Comparison of ENCODE assay signal across 20 mouse cellular contexts in the genomic region with DNA sequence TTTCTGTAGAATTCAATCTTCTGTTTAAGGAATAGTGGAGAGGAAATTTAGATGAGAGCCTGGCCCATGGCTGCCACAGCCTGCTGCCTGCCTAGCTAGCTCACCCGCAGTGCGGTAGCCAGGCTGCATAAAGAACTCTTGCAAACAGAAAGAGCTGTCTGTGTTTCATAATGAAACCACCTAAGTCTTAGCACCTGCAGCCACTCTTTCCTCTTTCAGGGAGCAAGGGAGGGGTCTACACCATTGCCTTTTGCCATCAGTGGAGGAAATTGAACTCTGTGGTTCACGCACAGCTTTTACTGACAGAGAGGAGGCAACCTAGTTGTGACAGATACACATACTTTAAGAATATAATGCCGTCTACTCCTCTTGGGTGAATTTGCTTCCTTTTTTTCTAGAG.
DNase-seq lines count a peak whose midpoint lies in the region; ATAC-seq and TF ChIP-seq lines count a peak whose summit lies in the region.
"Had no signal": no experiment of that assay in that cellular context is flagged by ENCODE, and none has a peak within 500 bp of the region (broad histone marks: within the 10 kb centered on the region; RNA-seq: fewer than 3 reads in every experiment).

No protein-coding gene starts in this region.

- no peaks in the 10 kb centered on the region for H3K79me2 ChIP-seq in CH12.LX (replicated peaks; ENCODE audit: control insufficient read depth, extremely low read depth, insufficient read depth, poor library complexity, severe bottlenecking)

- H3K4me2 ChIP-seq in midbrain, embryonic 14.5 days (ENCODE audit: low read length), result no peak overlapping the region
- no peak overlapping the region for H3K4me2 ChIP-seq in midbrain, postnatal 0 days (ENCODE audit: low read depth, low read length, poor library complexity, severe bottlenecking)
- no peak overlapping the region for H3K4me2 ChIP-seq in CH12.LX (ENCODE audit: insufficient read depth, low read depth, poor library complexity, severe bottlenecking)
- H3K4me2 ChIP-seq in hindbrain, embryonic 13.5 days, result no peak overlapping the region
- H3K4me2 ChIP-seq in kidney, embryonic 14.5 days (replicated peaks; ENCODE audit: low read depth, low read length), result no peak overlapping the region
- H3K4me2 ChIP-seq: embryonic facial prominence, embryonic 12.5 days; forebrain, embryonic 13.5 days; forebrain, embryonic 15.5 days had no signal

- dilution Hi-C loops in CH12.LX (cut with MboI; ENCODE audit: extremely low pct_ligation_motif_present, extremely low pct_unique_long_range_greater_than_20kb, low sequenced_read_pairs), result no loop called here

- no peaks in the 10 kb centered on the region for H3K27me3 ChIP-seq in midbrain, embryonic 14.5 days (ENCODE audit: control insufficient read depth, insufficient read depth, low read length)
- no peaks in the 10 kb centered on the region for H3K27me3 ChIP-seq in midbrain, postnatal 0 days (ENCODE audit: insufficient read depth, low read length)
- no peaks in the 10 kb centered on the region for H3K27me3 ChIP-seq in CH12.LX (replicated peaks)
- H3K27me3 ChIP-seq in hindbrain, embryonic 13.5 days, result no peaks in the 10 kb centered on the region
- no peaks in the 10 kb centered on the region for H3K27me3 ChIP-seq in kidney, embryonic 14.5 days (ENCODE audit: control insufficient read depth, insufficient read depth, low read length)
- H3K27me3 ChIP-seq: embryonic facial prominence, embryonic 12.5 days; forebrain, embryonic 13.5 days; forebrain, embryonic 15.5 days had no signal

- no peak overlapping the region for H3K9ac ChIP-seq in midbrain, embryonic 14.5 days (replicated peaks; ENCODE audit: low read length)
- no peak overlapping the region for H3K9ac ChIP-seq in midbrain, postnatal 0 days (replicated peaks; ENCODE audit: low read length, poor library complexity, severe bottlenecking)
- H3K9ac ChIP-seq in CH12.LX (ENCODE audit: insufficient read depth, low read depth), result no peak overlapping the region
- no peak overlapping the region for H3K9ac ChIP-seq in hindbrain, embryonic 13.5 days
- no peak overlapping the region for H3K9ac ChIP-seq in kidney, embryonic 14.5 days (ENCODE audit: low read depth, low read length)
- H3K9ac ChIP-seq: embryonic facial prominence, embryonic 12.5 days; forebrain, embryonic 13.5 days; forebrain, embryonic 15.5 days; forebrain, postnatal 0 days had no signal

- in situ Hi-C loops in CH12.LX (cut with MboI; ENCODE audit: low pct_ligation_motif_present, low pct_unique_long_range_greater_than_20kb, low sequenced_read_pairs), result no loop called here

- TF ChIP-seq CTCF in midbrain, postnatal 0 days (IDR thresholded peaks at IDR 0.05), result no peak
- no peak for TF ChIP-seq CTCF in CH12.LX (conservative IDR thresholded peaks at IDR 0.05 in 1 of 2, IDR thresholded peaks at IDR 0.05 in 1 of 2; ENCODE audit: low read depth in 2 of 2, low read length in 2 of 2)

- 56% methylated on average over 4 of the region's 4 CpGs for WGBS in midbrain, embryonic 14.5 days
- 61% methylated on average over 4 of the region's 4 CpGs for WGBS in midbrain, postnatal 0 days
- WGBS in hindbrain, embryonic 13.5 days, result 64% methylated on average over 4 of the region's 4 CpGs
- 73% methylated on average over 4 of the region's 4 CpGs for WGBS in kidney, embryonic 14.5 days

- H3K27ac ChIP-seq in midbrain, embryonic 14.5 days (replicated peaks; ENCODE audit: low read depth, low read length), result no peak overlapping the region
- H3K27ac ChIP-seq in midbrain, postnatal 0 days (ENCODE audit: low read depth, low read length), result no peak overlapping the region
- no peak overlapping the region for H3K27ac ChIP-seq in CH12.LX (ENCODE audit: insufficient read depth, low read depth)
- H3K27ac ChIP-seq in hindbrain, embryonic 13.5 days, result no peak overlapping the region
- H3K27ac ChIP-seq in kidney, embryonic 14.5 days (ENCODE audit: low read depth, low read length), result no peak overlapping the region
- H3K27ac ChIP-seq: embryonic facial prominence, embryonic 10.5 days; embryonic facial prominence, embryonic 12.5 days; forebrain, embryonic 13.5 days; forebrain, embryonic 15.5 days had no signal

- peak; percentile 17 for DNase-seq in midbrain, embryonic 14.5 days
- DNase-seq in midbrain, postnatal 0 days (ENCODE audit: low spot score), result no peak
- peak; percentile 67 for DNase-seq in CH12.LX (ENCODE audit: extremely low read depth)
- DNase-seq: adrenal gland, adult 2 months; adrenal gland, postnatal 10 days; adrenal gland, postnatal 25 days; B cell, adult 2 months; cerebellum, adult 11-12 months; cerebellum, adult 2 months; cerebellum, adult 9-11 months; cerebellum, postnatal 25 days; forebrain, postnatal 0 days had no signal

- no peak overlapping the region for H3K4me3 ChIP-seq in midbrain, embryonic 14.5 days (replicated peaks; ENCODE audit: low read depth, low read length)
- no peak overlapping the region for H3K4me3 ChIP-seq in midbrain, postnatal 0 days (ENCODE audit: low read depth, low read length)
- no peak overlapping the region for H3K4me3 ChIP-seq in CH12.LX (replicated peaks in 1 of 3; ENCODE audit: low read depth in 2 of 3, low read length in 2 of 3, poor library complexity in 1 of 3)
- no peak overlapping the region for H3K4me3 ChIP-seq in hindbrain, embryonic 13.5 days
- no peak overlapping the region for H3K4me3 ChIP-seq in kidney, embryonic 14.5 days (ENCODE audit: low read length)
- H3K4me3 ChIP-seq: embryonic facial prominence, embryonic 10.5 days; embryonic facial prominence, embryonic 12.5 days; forebrain, embryonic 13.5 days; forebrain, embryonic 15.5 days had no signal

- no peaks in the 10 kb centered on the region for H3K4me1 ChIP-seq in midbrain, embryonic 14.5 days (ENCODE audit: control insufficient read depth, insufficient read depth, low read length)
- no peaks in the 10 kb centered on the region for H3K4me1 ChIP-seq in midbrain, postnatal 0 days (ENCODE audit: insufficient read depth, low read length)
- peaks cover 5 to 6% of the 10 kb centered on the region in 2 experiments; a peak in 2 of 4 replicates for H3K4me1 ChIP-seq in CH12.LX (ENCODE audit: control insufficient read depth in 1 of 2, insufficient read depth in 2 of 2)
- H3K4me1 ChIP-seq in hindbrain, embryonic 13.5 days (replicated peaks), result no peaks in the 10 kb centered on the region
- no peaks in the 10 kb centered on the region for H3K4me1 ChIP-seq in kidney, embryonic 14.5 days (ENCODE audit: control insufficient read depth, insufficient read depth, low read length)
- H3K4me1 ChIP-seq: embryonic facial prominence, embryonic 10.5 days; embryonic facial prominence, embryonic 12.5 days; forebrain, embryonic 13.5 days; forebrain, embryonic 15.5 days had no signal

- no peak for TF ChIP-seq POLR2A in CH12.LX (IDR thresholded peaks at IDR 0.05; ENCODE audit: low read depth, low read length)

- H3K36me3 ChIP-seq in midbrain, embryonic 14.5 days (ENCODE audit: control insufficient read depth, insufficient read depth, low read length), result no peaks in the 10 kb centered on the region
- H3K36me3 ChIP-seq in midbrain, postnatal 0 days (ENCODE audit: insufficient read depth, low read length), result no peaks in the 10 kb centered on the region
- no peaks in the 10 kb centered on the region for H3K36me3 ChIP-seq in CH12.LX (replicated peaks in 1 of 2; ENCODE audit: control insufficient read depth in 1 of 2, insufficient read depth in 1 of 2, low read length in 1 of 2)
- H3K36me3 ChIP-seq in hindbrain, embryonic 13.5 days, result no peaks in the 10 kb centered on the region
- H3K36me3 ChIP-seq in kidney, embryonic 14.5 days (ENCODE audit: control insufficient read depth, insufficient read depth, low read length), result no peaks in the 10 kb centered on the region
- H3K36me3 ChIP-seq: embryonic facial prominence, embryonic 10.5 days; embryonic facial prominence, embryonic 12.5 days; forebrain, embryonic 15.5 days had no signal

- no peak for TF ChIP-seq RAD21 in CH12.LX (IDR thresholded peaks at IDR 0.05; ENCODE audit: low read depth, low read length)

- peak; percentile 58; the same call in 1 of the 2 replicates for TF ChIP-seq EP300 in CH12.LX (IDR thresholded peaks at IDR 0.05; ENCODE audit: low read length)

- ATAC-seq in midbrain, embryonic 14.5 days (ENCODE audit: low FRiP score, low TSS enrichment), result no peak
- ATAC-seq in midbrain, postnatal 0 days (ENCODE audit: low FRiP score), result no peak
- ATAC-seq in hematopoietic stem cell, adult 5-6 weeks (replicated peaks in 1 of 2; ENCODE audit: insufficient read depth in 1 of 2, low FRiP score in 2 of 2, low TSS enrichment in 1 of 2, low read depth in 1 of 2, poor library complexity in 2 of 2, severe bottlenecking in 2 of 2), result peak; percentile 56 to 59; a peak in 3 of 4 replicates
- ATAC-seq in hindbrain, embryonic 13.5 days (ENCODE audit: low FRiP score), result no peak
- no peak for ATAC-seq in kidney, embryonic 14.5 days (ENCODE audit: low FRiP score, low TSS enrichment)
- ATAC-seq: CD4-positive, CD25-positive, alpha-beta regulatory T cell, adult 4 months; forebrain, embryonic 13.5 days; forebrain, embryonic 15.5 days; forebrain, postnatal 0 days had no signal

- no peaks in the 10 kb centered on the region for H3K9me3 ChIP-seq in midbrain, embryonic 14.5 days (ENCODE audit: control insufficient read depth, low read length)
- H3K9me3 ChIP-seq in midbrain, postnatal 0 days (ENCODE audit: low read length), result no peaks in the 10 kb centered on the region
- H3K9me3 ChIP-seq in CH12.LX (replicated peaks; ENCODE audit: low read length), result no peaks in the 10 kb centered on the region
- no peaks in the 10 kb centered on the region for H3K9me3 ChIP-seq in hindbrain, embryonic 13.5 days
- no peaks in the 10 kb centered on the region for H3K9me3 ChIP-seq in kidney, embryonic 14.5 days (ENCODE audit: control insufficient read depth, low read length)
- H3K9me3 ChIP-seq: embryonic facial prominence, embryonic 10.5 days; embryonic facial prominence, embryonic 12.5 days; forebrain, embryonic 13.5 days; forebrain, embryonic 15.5 days had no signal

TF ChIP-seq in CH12.LX, 34 proteins besides CTCF, POLR2A, EP300 and RAD21:
- TF ChIP-seq MYC (IDR thresholded peaks at IDR 0.05; ENCODE audit: low read depth, low read length), result no peak
- TF ChIP-seq TCF12 (IDR thresholded peaks at IDR 0.05; ENCODE audit: low read depth, low read length), result 0 out of 2 replicates have a peak, but pooled peaks have one; percentile 41
- peak; percentile 67 for TF ChIP-seq IRF4 (IDR thresholded peaks at IDR 0.05; ENCODE audit: low read depth, low read length)

Comparison
In these comparisons a context has a peak if more than half of its experiments do, and no peak if none do; other contexts are left out.
1. ATAC-seq: peak in hematopoietic stem cell, adult 5-6 weeks (2 of 2); none in midbrain, embryonic 14.5 days (single experiment), midbrain, postnatal 0 days (single experiment), hindbrain, embryonic 13.5 days (single experiment) and kidney, embryonic 14.5 days (single experiment).